Mouse (Mus musculus): Measurements from ENCODE around the gene Stag1. TPM values are rescaled to one million over a fixed set of nuclear protein-coding genes. Genes with fewer than 3 reads are reported as not detected.

Gene Stag1
- polyA plus RNA-seq, 1 experiment from 2014 or later = 48.2 TPM

GRCm38 (mm10) chr9:100984381-100985310, 387.0 kb downstream of the Stag1 start:
- Histone ChIP-seq H3K9me3 (ENCODE audit: control insufficient read depth, low read length) (peaks cover 4% of the 10 kb centered on the region; the same call in 1 of the 2 replicates), H3K4me3 (ENCODE audit: low read depth, low read length) (no peak overlapping the region), H3K27me3 (ENCODE audit: control insufficient read depth, insufficient read depth, low read length) (no peaks in the 10 kb centered on the region), H3K4me2 (ENCODE audit: low read depth, low read length) (no peak overlapping the region), H3K4me1 (ENCODE audit: control insufficient read depth, insufficient read depth, low read length) (no peaks in the 10 kb centered on the region), H3K27ac (ENCODE audit: low read depth, low read length) (no peak overlapping the region), H3K9ac (replicated peaks; ENCODE audit: low read depth, low read length) (no peak overlapping the region), H3K36me3 (ENCODE audit: control insufficient read depth, insufficient read depth, low read length) (peaks cover 7% of the 10 kb centered on the region; the same call in 1 of the 2 replicates)
- ATAC-seq (ENCODE audit: low read depth) = no peak
- 96% methylated on average over 25 of the region's 25 CpGs for WGBS

- no peaks in the 10 kb centered on the region for H3K27me3 ChIP-seq (ENCODE audit: control insufficient read depth, insufficient read depth, low read length)
- H3K4me3 ChIP-seq (ENCODE audit: low read depth, low read length) = no peak overlapping the region
- WGBS = 93% methylated on average over 5 of the region's 5 CpGs
- peaks cover 7% of the 10 kb centered on the region; the same call in 1 of the 2 replicates for H3K36me3 ChIP-seq (ENCODE audit: control insufficient read depth, insufficient read depth, low read length)
- no peak overlapping the region for H3K9ac ChIP-seq (replicated peaks; ENCODE audit: low read depth, low read length)
- peaks cover 4% of the 10 kb centered on the region; the same call in 1 of the 2 replicates for H3K9me3 ChIP-seq (ENCODE audit: control insufficient read depth, low read length)
- ATAC-seq (ENCODE audit: low read depth) = no peak
- no peak overlapping the region for H3K4me2 ChIP-seq (ENCODE audit: low read depth, low read length)
- no peaks in the 10 kb centered on the region for H3K4me1 ChIP-seq (ENCODE audit: control insufficient read depth, insufficient read depth, low read length)
- H3K27ac ChIP-seq (ENCODE audit: low read depth, low read length) = no peak overlapping the region
Measured at GRCm38 (mm10) chr9:100987006-100987405, 389.4 kb downstream of the Stag1 start.

GRCm38 (mm10) chr9:100987850-100988249, 390.3 kb downstream of the Stag1 start:
- Histone ChIP-seq H3K4me3 (ENCODE audit: low read depth, low read length) (no peak overlapping the region), H3K9me3 (ENCODE audit: control insufficient read depth, low read length) (peaks cover 4% of the 10 kb centered on the region; the same call in 1 of the 2 replicates), H3K9ac (replicated peaks; ENCODE audit: low read depth, low read length) (no peak overlapping the region), H3K4me2 (ENCODE audit: low read depth, low read length) (no peak overlapping the region), H3K36me3 (ENCODE audit: control insufficient read depth, insufficient read depth, low read length) (peaks cover 4% of the 10 kb centered on the region; the same call in 1 of the 2 replicates), H3K27ac (ENCODE audit: low read depth, low read length) (no peak overlapping the region), H3K27me3 (ENCODE audit: control insufficient read depth, insufficient read depth, low read length) (no peaks in the 10 kb centered on the region), H3K4me1 (ENCODE audit: control insufficient read depth, insufficient read depth, low read length) (no peaks in the 10 kb centered on the region)
- no peak for ATAC-seq (ENCODE audit: low read depth)
- 99% methylated on average over 3 of the region's 3 CpGs for WGBS

GRCm38 (mm10) chr9:100990609-100991008, 393.0 kb downstream of the Stag1 start:
- no peak overlapping the region for H3K4me3 ChIP-seq (ENCODE audit: low read depth, low read length)
- 0 out of 2 replicates have a peak, but pooled peaks cover 9% of the 10 kb centered on the region for H3K36me3 ChIP-seq (ENCODE audit: control insufficient read depth, insufficient read depth, low read length)
- 90% methylated on average over 5 of the region's 5 CpGs for WGBS

GRCm38 (mm10) chr9:100991321-100991720, 393.7 kb downstream of the Stag1 start:
- Histone ChIP-seq H3K36me3 (ENCODE audit: control insufficient read depth, insufficient read depth, low read length) (0 out of 2 replicates have a peak, but pooled peaks cover 9% of the 10 kb centered on the region), H3K27me3 (ENCODE audit: control insufficient read depth, insufficient read depth, low read length) (no peaks in the 10 kb centered on the region), H3K9ac (replicated peaks; ENCODE audit: low read depth, low read length) (no peak overlapping the region)

More at GRCm38 (mm10) chr9:100990609-100991008, 393.0 kb downstream of the Stag1 start:
- no peak for ATAC-seq (ENCODE audit: low read depth)
- no peaks in the 10 kb centered on the region for H3K4me1 ChIP-seq (ENCODE audit: control insufficient read depth, insufficient read depth, low read length)
- no peak overlapping the region for H3K9ac ChIP-seq (replicated peaks; ENCODE audit: low read depth, low read length)
- H3K27ac ChIP-seq (ENCODE audit: low read depth, low read length) = no peak overlapping the region
- no peak overlapping the region for H3K4me2 ChIP-seq (ENCODE audit: low read depth, low read length)
- H3K27me3 ChIP-seq (ENCODE audit: control insufficient read depth, insufficient read depth, low read length) = no peaks in the 10 kb centered on the region
- peaks cover 4% of the 10 kb centered on the region; the same call in 1 of the 2 replicates for H3K9me3 ChIP-seq (ENCODE audit: control insufficient read depth, low read length)

GRCm38 (mm10) chr9:100992191-100992590, 394.6 kb downstream of the Stag1 start:
- Histone ChIP-seq H3K36me3 (ENCODE audit: control insufficient read depth, insufficient read depth, low read length) (0 out of 2 replicates have a peak, but pooled peaks cover 9% of the 10 kb centered on the region), H3K4me1 (ENCODE audit: control insufficient read depth, insufficient read depth, low read length) (no peaks in the 10 kb centered on the region), H3K9me3 (ENCODE audit: control insufficient read depth, low read length) (peaks cover 4% of the 10 kb centered on the region; the same call in 1 of the 2 replicates), H3K4me3 (ENCODE audit: low read depth, low read length) (no peak overlapping the region), H3K9ac (replicated peaks; ENCODE audit: low read depth, low read length) (no peak overlapping the region), H3K27ac (ENCODE audit: low read depth, low read length) (no peak overlapping the region), H3K27me3 (ENCODE audit: control insufficient read depth, insufficient read depth, low read length) (no peaks in the 10 kb centered on the region), H3K4me2 (ENCODE audit: low read depth, low read length) (no peak overlapping the region)
- no peak for ATAC-seq (ENCODE audit: low read depth)
- 74% methylated on average over 2 of the region's 2 CpGs for WGBS

More at GRCm38 (mm10) chr9:100991321-100991720, 393.7 kb downstream of the Stag1 start:
- H3K4me2 ChIP-seq (ENCODE audit: low read depth, low read length) = no peak overlapping the region
- peaks cover 4% of the 10 kb centered on the region; the same call in 1 of the 2 replicates for H3K9me3 ChIP-seq (ENCODE audit: control insufficient read depth, low read length)
- H3K27ac ChIP-seq (ENCODE audit: low read depth, low read length) = no peak overlapping the region
- no peak overlapping the region for H3K4me3 ChIP-seq (ENCODE audit: low read depth, low read length)
- ATAC-seq (ENCODE audit: low read depth) = no peak
- WGBS = 99% methylated on average over 2 of the region's 2 CpGs
- no peaks in the 10 kb centered on the region for H3K4me1 ChIP-seq (ENCODE audit: control insufficient read depth, insufficient read depth, low read length)

- ATAC-seq (ENCODE audit: low read depth) = no peak
- 90% methylated on average over 4 of the region's 4 CpGs for WGBS
Measured at GRCm38 (mm10) chr9:100993937-100994336, 396.3 kb downstream of the Stag1 start.

GRCm38 (mm10) chr9:100997138-100997537, 399.5 kb downstream of the Stag1 start:
- Histone ChIP-seq H3K36me3 (ENCODE audit: control insufficient read depth, insufficient read depth, low read length) (0 out of 2 replicates have a peak, but pooled peaks cover 5% of the 10 kb centered on the region), H3K4me3 (ENCODE audit: low read depth, low read length) (no peak overlapping the region), H3K9ac (replicated peaks; ENCODE audit: low read depth, low read length) (no peak overlapping the region), H3K9me3 (ENCODE audit: control insufficient read depth, low read length) (no peaks in the 10 kb centered on the region), H3K27ac (ENCODE audit: low read depth, low read length) (no peak overlapping the region), H3K4me1 (ENCODE audit: control insufficient read depth, insufficient read depth, low read length) (no peaks in the 10 kb centered on the region), H3K27me3 (ENCODE audit: control insufficient read depth, insufficient read depth, low read length) (no peaks in the 10 kb centered on the region), H3K4me2 (ENCODE audit: low read depth, low read length) (no peak overlapping the region)
- ATAC-seq (ENCODE audit: low read depth) = no peak
- WGBS = 98% methylated on average over 2 of the region's 2 CpGs

More at GRCm38 (mm10) chr9:100993937-100994336, 396.3 kb downstream of the Stag1 start:
- no peaks in the 10 kb centered on the region for H3K27me3 ChIP-seq (ENCODE audit: control insufficient read depth, insufficient read depth, low read length)
- peaks cover 4% of the 10 kb centered on the region; the same call in 1 of the 2 replicates for H3K9me3 ChIP-seq (ENCODE audit: control insufficient read depth, low read length)
- no peaks in the 10 kb centered on the region for H3K4me1 ChIP-seq (ENCODE audit: control insufficient read depth, insufficient read depth, low read length)
- no peak overlapping the region for H3K9ac ChIP-seq (replicated peaks; ENCODE audit: low read depth, low read length)
- 0 out of 2 replicates have a peak, but pooled peaks cover 9% of the 10 kb centered on the region for H3K36me3 ChIP-seq (ENCODE audit: control insufficient read depth, insufficient read depth, low read length)
- H3K27ac ChIP-seq (ENCODE audit: low read depth, low read length) = no peak overlapping the region
- no peak overlapping the region for H3K4me2 ChIP-seq (ENCODE audit: low read depth, low read length)
- no peak overlapping the region for H3K4me3 ChIP-seq (ENCODE audit: low read depth, low read length)

- no peak overlapping the region for H3K27ac ChIP-seq (ENCODE audit: low read depth, low read length)
- no peak overlapping the region for H3K9ac ChIP-seq (replicated peaks; ENCODE audit: low read depth, low read length)
- no peaks in the 10 kb centered on the region for H3K4me1 ChIP-seq (ENCODE audit: control insufficient read depth, insufficient read depth, low read length)
- no peak overlapping the region for H3K4me3 ChIP-seq (ENCODE audit: low read depth, low read length)
- ATAC-seq (ENCODE audit: low read depth) = no peak
- no peak overlapping the region for H3K4me2 ChIP-seq (ENCODE audit: low read depth, low read length)
- no peaks in the 10 kb centered on the region for H3K36me3 ChIP-seq (ENCODE audit: control insufficient read depth, insufficient read depth, low read length)
- H3K9me3 ChIP-seq (ENCODE audit: control insufficient read depth, low read length) = no peaks in the 10 kb centered on the region; the same call in 1 of the 2 replicates
- no peaks in the 10 kb centered on the region for H3K27me3 ChIP-seq (ENCODE audit: control insufficient read depth, insufficient read depth, low read length)
- 93% methylated on average over 4 of the region's 4 CpGs for WGBS
Measured at GRCm38 (mm10) chr9:101002053-101002452, 404.5 kb downstream of the Stag1 start.

Data from neural tube, embryonic 14.5 days (tissue).